ENCODE assay signal across 21 mouse cellular contexts in genomic region chr17:56822380-56822779, GRCm38 (mm10). TPM values are rescaled to one million over a fixed set of nuclear protein-coding genes. Genes with fewer than 3 reads are reported as not detected.
DNase-seq lines count a peak whose midpoint lies in the region; ATAC-seq and TF ChIP-seq lines count a peak whose summit lies in the region.
"Had no signal": no experiment of that assay in that cellular context is flagged by ENCODE, and none has a peak within 500 bp of the region (broad histone marks: within the 10 kb centered on the region; RNA-seq: fewer than 3 reads in every experiment).

No protein-coding gene starts in this region.

- TF ChIP-seq EP300 in lung, postnatal 0 days (IDR thresholded peaks at IDR 0.05) = 0 out of 2 replicates have a peak, but pooled peaks have one; percentile 38
- TF ChIP-seq EP300 in ES-Bruce4 (IDR thresholded peaks at IDR 0.05; ENCODE audit: insufficient read depth, low read depth, low read length) = peak; percentile 61; the same call in 1 of the 2 replicates

- H3K27me3 ChIP-seq in lung, postnatal 0 days (replicated peaks; ENCODE audit: insufficient read depth, low read length) = no peaks in the 10 kb centered on the region
- no peaks in the 10 kb centered on the region for H3K27me3 ChIP-seq in ES-Bruce4 (ENCODE audit: control insufficient read depth, insufficient read depth, low read length, poor library complexity, severe bottlenecking)
- H3K27me3 ChIP-seq: embryonic facial prominence, embryonic 13.5 days; forebrain, embryonic 12.5 days had no signal

- DNase-seq in lung, postnatal 0 days (ENCODE audit: low spot score) = peak; percentile 28
- DNase-seq in lung, postnatal 14 days = no peak
- peak; percentile 66 for DNase-seq in ZHBTc4 (ENCODE audit: low read depth, low spot score)
- DNase-seq in kidney, adult 8-10 months = no peak
- no peak for DNase-seq in urinary bladder, postnatal 4 days (ENCODE audit: low spot score in 2 of 2)
- DNase-seq: adrenal gland, adult 2 months; adrenal gland, postnatal 25 days; cerebellum, adult 18-20 months; cerebellum, adult 9-11 months; cerebellum, postnatal 36 days; gastrocnemius, postnatal 10 days; heart, adult 18-20 months; heart, postnatal 10 days; heart, postnatal 4 days had no signal

- no peak overlapping the region for H3K4me3 ChIP-seq in lung, postnatal 0 days (ENCODE audit: low read depth, low read length)
- no peak overlapping the region for H3K4me3 ChIP-seq in ES-Bruce4 (ENCODE audit: low read depth, low read length)
- H3K4me3 ChIP-seq: embryonic facial prominence, embryonic 13.5 days; forebrain, embryonic 12.5 days; heart, embryonic 10.5 days; hindbrain, embryonic 12.5 days had no signal

- TF ChIP-seq POLR2A in ES-Bruce4 (IDR thresholded peaks at IDR 0.05; ENCODE audit: insufficient read depth, low read length) = no peak

- no peak overlapping the region for H3K9ac ChIP-seq in lung, postnatal 0 days (replicated peaks; ENCODE audit: low read depth)
- H3K9ac ChIP-seq in ES-Bruce4 (ENCODE audit: low read depth, poor library complexity, severe bottlenecking) = no peak overlapping the region
- H3K9ac ChIP-seq: embryonic facial prominence, embryonic 13.5 days; forebrain, embryonic 12.5 days; hindbrain, embryonic 12.5 days had no signal

- WGBS in lung, postnatal 0 days = 72% methylated on average over 2 of the region's 2 CpGs

- H3K36me3 ChIP-seq in lung, postnatal 0 days (ENCODE audit: insufficient read depth, low read length) = no peaks in the 10 kb centered on the region
- H3K36me3 ChIP-seq in ES-Bruce4 (ENCODE audit: control insufficient read depth, insufficient read depth, low read length, poor library complexity, severe bottlenecking) = no peaks in the 10 kb centered on the region
- H3K36me3 ChIP-seq: embryonic facial prominence, embryonic 13.5 days; forebrain, embryonic 12.5 days; heart, embryonic 10.5 days; hindbrain, embryonic 12.5 days had no signal

- TF ChIP-seq CTCF in lung, postnatal 0 days (IDR thresholded peaks at IDR 0.05) = no peak
- no peak for TF ChIP-seq CTCF in ES-Bruce4 (IDR thresholded peaks at IDR 0.05; ENCODE audit: low read depth, low read length)

- H3K4me1 ChIP-seq in lung, postnatal 0 days (ENCODE audit: insufficient read depth, low read depth, low read length) = no peaks in the 10 kb centered on the region
- peaks cover 12% of the 10 kb centered on the region for H3K4me1 ChIP-seq in ES-Bruce4 (ENCODE audit: control insufficient read depth, insufficient read depth, low read length)

- H3K9me3 ChIP-seq in lung, postnatal 0 days (ENCODE audit: low read length) = no peaks in the 10 kb centered on the region
- no peaks in the 10 kb centered on the region for H3K9me3 ChIP-seq in ES-Bruce4 (replicated peaks; ENCODE audit: control insufficient read depth, insufficient read depth, low read length, poor library complexity, severe bottlenecking)
- H3K9me3 ChIP-seq: embryonic facial prominence, embryonic 13.5 days; forebrain, embryonic 12.5 days; heart, embryonic 10.5 days; hindbrain, embryonic 12.5 days had no signal

- H3K4me2 ChIP-seq in lung, postnatal 0 days (replicated peaks; ENCODE audit: low read depth, low read length) = no peak overlapping the region
- H3K4me2 ChIP-seq: embryonic facial prominence, embryonic 13.5 days; forebrain, embryonic 12.5 days; hindbrain, embryonic 12.5 days had no signal

- peak; percentile 37; the same call in 1 of the 2 replicates for ATAC-seq in lung, postnatal 0 days
- ATAC-seq: forebrain, embryonic 16.5 days had no signal

- H3K27ac ChIP-seq in lung, postnatal 0 days (ENCODE audit: low read length) = no peak overlapping the region
- H3K27ac ChIP-seq in ES-Bruce4 (ENCODE audit: insufficient read depth, low read length) = peak overlapping the region; percentile 71
- H3K27ac ChIP-seq: embryonic facial prominence, embryonic 13.5 days; forebrain, embryonic 12.5 days; heart, embryonic 10.5 days; hindbrain, embryonic 12.5 days had no signal

RNA-seq across cellular contexts. Expression of gene Rfx2, which starts 8.4 kb away (rescaled TPM):
- polyA plus RNA-seq in lung, postnatal 0 days (2015; fragmentation: Nextera tagmentation; extraction: Ambion mirVana) = 5.9 and 6.6 TPM in 2 replicates
- 27.5 and 30.5 TPM in 2 replicates for polyA plus RNA-seq in ES-Bruce4 (2011; ENCODE audit: insufficient read depth, insufficient read length, low read depth, missing spikeins)

RNA-seq across cellular contexts. Expression of gene Acsbg2, which starts 51.9 kb away (rescaled TPM):
- polyA plus RNA-seq in lung, postnatal 0 days (2015; fragmentation: Nextera tagmentation; extraction: Ambion mirVana) = not detected in 2 replicates
- 0.46 and 0.68 TPM in 2 replicates for polyA plus RNA-seq in ES-Bruce4 (2011; ENCODE audit: insufficient read depth, insufficient read length, low read depth, missing spikeins)
- polyA plus RNA-seq: embryonic facial prominence, embryonic 13.5 days; forebrain, embryonic 12.5 days; forebrain, embryonic 16.5 days; heart, embryonic 10.5 days; heart, embryonic 14.5 days; hindbrain, embryonic 12.5 days had no signal

RNA-seq across cellular contexts. Expression of gene Prr22, which starts 52.3 kb away (rescaled TPM):
- 0.23 and 0.33 TPM in 2 replicates for polyA plus RNA-seq in lung, postnatal 0 days (2015; fragmentation: Nextera tagmentation; extraction: Ambion mirVana)
- polyA plus RNA-seq in ES-Bruce4 (2011; ENCODE audit: insufficient read depth, insufficient read length, low read depth, missing spikeins) = not detected in 2 replicates

RNA-seq across cellular contexts. Expression of gene 1700061G19Rik, which starts 52.9 kb away (rescaled TPM):
- polyA plus RNA-seq in lung, postnatal 0 days (2015; fragmentation: Nextera tagmentation; extraction: Ambion mirVana) = 0.15 and 0.23 TPM in 2 replicates
- polyA plus RNA-seq in ES-Bruce4 (2011; ENCODE audit: insufficient read depth, insufficient read length, low read depth, missing spikeins) = 8.0 and 8.4 TPM in 2 replicates

RNA-seq across cellular contexts. Expression of gene Dus3l, which starts 57.8 kb away (rescaled TPM):
- 26.3 and 29.7 TPM in 2 replicates for polyA plus RNA-seq in lung, postnatal 0 days (2015; fragmentation: Nextera tagmentation; extraction: Ambion mirVana)
- 18.4 and 18.9 TPM in 2 replicates for polyA plus RNA-seq in ES-Bruce4 (2011; ENCODE audit: insufficient read depth, insufficient read length, low read depth, missing spikeins)

Comparison
In these comparisons a context has a peak if more than half of its experiments do, and no peak if none do; other contexts are left out.
1. DNase-seq: peak in lung, postnatal 0 days (single experiment) and ZHBTc4 (single experiment); none in lung, postnatal 14 days (single experiment), kidney, adult 8-10 months (0 of 2) and urinary bladder, postnatal 4 days (0 of 2).